Mouse (Mus musculus) monocyte, adult 2 months (primary cell): ENCODE data around the gene Eif4e3.
A peak's percentile ranks its signal among the peaks of the same experiment; 100 is the strongest.

Experiments
- DNase-seq, 2 experiments: peaks; one replicate each; pipeline ENCODE4 v3.0.0; 2022; ENCODE audit warnings: low spot score in 2 of 2, low read depth in 1 of 2

Gene Eif4e3

GRCm38 (mm10) chr6:99625306-99625705 is 41.3 kb downstream of the Eif4e3 start:
- no peak for DNase-seq

DNA sequence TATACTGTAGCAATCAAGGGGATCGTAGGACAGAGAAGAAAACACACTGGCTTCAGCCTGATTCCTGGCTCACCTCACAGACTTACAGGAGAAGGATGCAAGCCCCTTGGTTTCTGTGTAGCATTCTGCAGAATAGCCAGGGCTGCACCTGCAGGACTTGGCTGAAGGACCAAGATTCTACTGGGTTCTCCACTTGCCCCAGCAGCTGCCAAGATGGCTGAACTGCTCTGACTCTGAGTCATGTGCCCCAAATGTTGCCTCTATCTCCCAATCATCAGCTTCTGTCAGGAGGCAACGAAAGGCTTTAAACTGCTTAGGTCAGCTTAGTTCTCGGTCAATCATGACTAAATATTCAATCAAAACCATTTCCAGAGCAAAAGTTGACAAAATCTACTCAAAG is 42.0 kb downstream of the Eif4e3 start:
- no peak for DNase-seq

DNA sequence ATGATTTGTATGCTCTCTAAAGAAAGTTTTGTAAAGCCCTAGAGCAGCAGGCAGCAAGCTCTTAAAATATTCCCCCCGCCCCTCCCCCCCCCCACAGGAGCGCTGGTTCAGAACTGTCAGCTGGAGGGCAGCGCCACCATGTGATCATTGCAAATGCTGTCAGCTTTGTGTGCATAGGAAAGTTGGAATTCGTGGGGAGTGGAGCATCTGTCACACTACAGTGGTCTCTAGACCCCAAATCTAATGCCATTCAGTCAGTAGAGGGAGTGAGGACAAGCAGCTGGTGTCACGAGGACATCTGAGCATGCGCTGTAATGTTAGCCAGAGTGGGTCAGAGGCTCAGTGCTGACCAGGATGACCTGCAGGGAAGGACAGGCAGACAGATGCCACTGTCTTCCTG is 42.9 kb downstream of the Eif4e3 start:
- no peak for DNase-seq

DNA sequence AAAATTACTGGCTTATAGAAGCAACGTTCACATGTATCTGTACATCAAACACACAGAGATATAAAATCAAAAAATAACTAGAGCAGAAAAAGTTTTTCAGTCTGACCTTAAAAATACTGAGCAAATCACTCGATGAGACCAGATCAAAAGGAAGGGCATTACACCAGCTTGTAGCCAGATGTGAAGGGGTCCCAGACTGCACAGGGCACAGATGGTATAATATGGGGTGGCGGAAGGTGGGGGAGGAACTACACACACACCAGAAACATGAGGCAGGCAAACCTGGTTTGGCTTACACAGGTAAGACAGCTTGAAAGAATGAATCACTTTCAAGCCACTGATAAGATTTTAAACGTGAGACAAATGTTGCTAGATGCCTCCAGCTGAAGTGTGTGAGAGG is 45.4 kb downstream of the Eif4e3 start:
- DNase-seq: no peak

DNA sequence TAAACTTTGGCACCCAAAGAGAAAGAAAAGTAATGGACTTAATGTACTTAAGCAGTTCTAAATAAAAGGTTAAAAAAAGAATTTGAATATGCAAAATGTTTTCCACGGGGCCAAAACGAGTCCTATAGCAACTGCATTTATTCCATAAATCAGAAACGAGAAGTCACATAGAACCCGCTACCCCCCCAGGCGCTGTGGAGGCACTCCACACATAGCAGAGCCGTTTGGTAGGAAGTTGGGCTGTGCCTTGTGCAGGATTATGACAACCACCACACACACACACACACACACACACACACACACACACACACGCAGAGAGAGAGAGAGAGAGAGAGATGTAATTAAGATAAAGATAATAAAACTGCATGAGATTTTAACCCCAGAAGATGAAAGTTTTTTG is 46.1 kb downstream of the Eif4e3 start:
- DNase-seq: no peak

DNA sequence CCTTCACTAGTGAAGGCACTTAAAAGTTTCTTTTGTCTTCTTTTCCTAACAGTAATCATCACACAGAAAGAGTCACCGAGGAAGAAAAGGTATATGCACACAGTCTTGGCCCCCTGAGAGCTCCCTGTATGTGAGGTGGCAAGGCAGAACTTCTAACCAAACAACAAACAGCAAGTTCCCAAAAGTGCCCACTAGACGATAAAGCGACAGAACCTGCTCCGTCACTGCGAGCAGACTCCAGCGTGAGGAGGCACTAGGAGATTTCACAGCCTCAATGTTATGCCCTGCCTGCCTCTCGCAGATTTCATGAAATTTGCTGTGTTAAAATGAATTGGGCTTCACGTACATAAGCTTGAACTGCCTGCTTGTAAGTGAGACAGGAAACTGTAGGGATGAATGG is 46.6 kb downstream of the Eif4e3 start:
- DNase-seq: no peak

- DNase-seq: no peak
Measured at GRCm38 (mm10) chr6:99619466-99619865, 47.1 kb downstream of the Eif4e3 start.

GRCm38 (mm10) chr6:99617867-99618266 is 48.7 kb downstream of the Eif4e3 start:
- DNase-seq: no peak

DNA sequence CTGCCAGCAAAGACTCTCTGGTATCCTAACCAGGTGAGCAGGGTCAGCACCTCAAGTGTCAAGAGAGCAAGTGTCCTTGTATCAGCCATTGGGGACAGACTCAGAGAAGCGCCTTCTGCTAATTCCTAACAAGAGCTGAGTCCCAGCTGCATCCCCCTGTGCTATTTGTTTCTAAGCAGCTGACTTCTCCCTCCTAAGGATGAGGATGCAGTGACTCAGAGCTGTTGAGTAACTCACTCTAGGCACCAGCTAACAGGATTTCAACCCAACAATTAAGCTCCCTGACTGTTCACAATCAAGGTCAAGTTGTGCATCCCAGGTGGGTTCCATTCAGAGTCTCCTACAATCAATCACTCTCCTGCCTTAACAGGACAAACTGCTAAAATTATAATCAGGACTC is 49.2 kb downstream of the Eif4e3 start:
- DNase-seq: no peak

DNA sequence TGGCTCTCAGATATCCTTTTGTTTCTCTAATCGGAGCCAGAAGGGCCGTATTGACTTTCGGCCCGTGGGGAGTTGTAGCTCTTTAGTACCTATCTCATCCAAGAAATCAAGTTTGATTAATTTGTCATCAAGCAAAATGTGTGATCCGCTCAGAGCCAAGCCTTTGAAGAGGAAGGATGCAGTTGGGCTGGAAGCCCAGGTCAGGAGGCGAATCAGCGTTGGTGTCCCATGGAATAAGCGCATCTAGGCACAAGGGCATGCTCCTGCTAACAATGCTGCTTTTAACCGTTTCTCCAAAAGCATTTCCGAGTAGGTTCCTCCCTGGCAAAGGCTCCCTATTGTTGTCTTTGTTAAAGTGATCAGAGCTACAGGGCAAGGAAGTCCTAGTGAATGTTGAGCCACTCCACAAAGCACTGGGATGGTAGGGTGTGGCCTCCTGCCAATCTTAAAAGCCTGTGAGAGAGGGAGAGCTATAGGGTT is 51.3 kb downstream of the Eif4e3 start:
- DNase-seq: no peak

- DNase-seq: no peak
Measured at GRCm38 (mm10) chr6:99614566-99615271, 51.9 kb downstream of the Eif4e3 start.

DNA sequence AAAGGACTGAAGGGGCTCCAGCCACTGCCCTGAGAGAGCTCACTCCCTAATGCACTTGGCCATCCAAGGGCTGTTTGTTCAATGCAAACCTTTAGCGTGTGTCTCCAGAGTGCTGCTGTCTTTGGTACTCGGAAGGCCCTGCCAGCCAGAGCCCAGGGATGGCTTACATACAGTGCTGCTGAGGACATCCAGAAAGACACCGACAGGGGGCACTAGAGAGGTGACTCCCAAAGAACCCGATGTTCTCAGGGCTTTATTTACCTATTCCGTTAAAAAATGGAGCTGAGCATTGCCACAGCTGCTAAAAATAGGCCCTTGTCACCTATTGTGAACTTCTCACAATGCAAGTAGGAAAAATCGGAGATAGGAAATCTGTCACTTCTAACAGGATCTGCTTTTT is 54.7 kb downstream of the Eif4e3 start:
- no peak for DNase-seq

GRCm38 (mm10) chr6:99610454-99611427 is 55.8 kb downstream of the Eif4e3 start:
- peak in 1 of 2 experiments; percentile 3 for DNase-seq

GRCm38 (mm10) chr6:99606079-99606478 is 60.5 kb downstream of the Eif4e3 start:
- DNase-seq: no peak

DNA sequence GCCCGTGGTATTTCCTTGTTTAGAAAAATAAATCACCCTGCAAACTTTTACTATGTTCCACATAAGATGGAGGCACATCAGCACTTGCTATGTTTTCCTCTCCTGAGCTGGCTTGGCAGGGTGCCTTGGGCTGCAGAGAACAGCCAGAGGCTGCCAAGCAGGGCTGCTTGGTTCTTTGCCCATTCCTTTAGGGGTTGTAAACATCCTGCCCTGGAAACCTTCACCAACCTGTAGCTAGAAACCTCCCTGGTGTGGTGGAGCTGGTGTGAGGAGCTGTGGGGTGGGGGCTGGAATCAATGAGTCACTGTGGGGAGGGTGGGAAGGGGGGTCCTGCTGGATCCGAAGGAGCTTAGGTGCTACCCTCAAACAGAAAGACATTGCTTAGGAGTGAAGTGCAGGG is 61.8 kb downstream of the Eif4e3 start:
- no peak for DNase-seq

DNA sequence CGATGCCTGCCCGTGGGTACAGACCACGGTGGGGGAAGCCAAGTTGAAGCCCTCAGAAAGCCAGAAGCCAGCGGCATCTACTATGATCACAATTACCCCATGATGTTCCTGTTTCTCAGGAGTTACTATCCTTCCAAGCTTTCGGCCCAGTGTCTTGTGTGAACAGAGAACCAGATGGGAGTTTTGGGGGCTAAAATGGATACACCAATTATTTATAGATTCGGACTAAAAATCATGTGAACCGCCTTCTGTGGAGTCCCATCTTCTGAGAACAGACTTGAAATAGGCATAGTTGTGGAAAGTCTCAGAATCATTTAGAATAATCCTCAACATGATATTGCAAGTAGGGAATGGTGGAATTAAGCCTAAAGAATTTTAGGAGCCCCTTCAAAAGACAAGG is 64.1 kb downstream of the Eif4e3 start:
- no peak for DNase-seq

DNA sequence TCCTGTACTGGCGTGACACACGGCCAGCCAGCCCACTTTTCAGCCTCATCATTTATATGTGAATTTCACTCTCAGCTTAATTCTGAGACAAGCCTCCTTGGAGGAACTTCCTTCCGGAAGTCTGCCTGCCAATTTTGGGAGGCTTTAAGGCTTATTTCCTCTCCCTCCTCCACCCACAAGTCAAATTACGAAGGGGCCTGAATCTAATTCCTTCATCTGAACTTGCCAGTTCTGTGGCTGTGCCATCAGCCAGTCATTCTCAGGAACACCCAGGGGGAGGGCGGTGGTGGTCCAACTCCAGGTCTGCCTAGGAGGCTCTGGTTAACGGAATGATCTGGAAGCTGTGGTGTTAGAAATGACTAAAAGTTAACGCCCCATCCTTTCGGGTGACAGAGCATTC is 65.7 kb downstream of the Eif4e3 start:
- no peak for DNase-seq

DNA sequence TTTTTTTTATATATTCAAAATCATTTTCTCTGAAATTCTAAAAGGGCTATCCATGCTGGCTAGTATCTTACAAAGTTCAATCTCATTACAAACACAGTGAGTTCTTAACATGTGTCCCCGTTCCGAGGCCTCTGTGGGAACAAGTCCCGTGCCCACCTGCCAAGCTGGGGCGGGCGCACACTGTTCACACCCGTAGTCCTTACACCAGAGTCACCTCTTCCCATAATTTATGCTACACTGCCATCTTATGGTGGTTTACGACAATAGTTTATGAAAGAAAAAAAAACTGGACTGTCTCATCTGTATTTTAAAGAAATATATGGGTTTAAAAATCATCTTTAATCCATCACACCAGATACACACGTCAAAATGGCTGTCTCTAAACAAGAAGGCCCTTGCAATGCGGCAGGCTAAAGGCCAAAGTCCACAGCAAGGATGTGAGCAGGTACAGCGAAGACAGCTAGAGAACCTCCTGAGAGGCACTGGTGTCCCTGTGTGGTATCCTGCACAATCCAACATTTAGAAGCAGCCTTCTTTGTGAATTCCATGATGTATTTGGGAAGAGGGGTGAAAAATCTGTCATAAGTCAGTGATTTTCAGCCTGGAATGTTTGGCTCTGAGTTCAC is 66.3 kb downstream of the Eif4e3 start:
- DNase-seq: no peak

- DNase-seq: no peak
Measured at GRCm38 (mm10) chr6:99599651-99600050, 66.9 kb downstream of the Eif4e3 start.

- no peak for DNase-seq
Measured at GRCm38 (mm10) chr6:99599229-99599628, 67.3 kb downstream of the Eif4e3 start.

DNA sequence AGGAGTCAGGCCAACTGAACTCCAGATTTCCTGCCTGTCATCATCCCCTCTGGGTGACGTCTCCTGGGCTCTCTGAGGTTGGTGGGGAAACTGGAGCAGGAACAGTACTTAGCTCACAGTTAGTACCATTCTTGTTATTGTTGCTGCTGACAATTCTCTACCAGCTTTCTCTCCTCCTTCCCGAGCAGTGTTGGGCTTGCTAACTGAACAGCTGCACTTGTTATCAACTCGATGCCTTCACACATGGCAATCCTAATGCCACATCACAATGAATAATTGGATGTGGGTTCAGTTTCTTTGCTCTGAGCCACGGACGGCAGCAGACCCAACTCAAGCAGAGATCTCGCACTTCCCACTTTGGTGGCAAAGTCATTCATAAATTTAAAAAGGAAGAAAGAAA is 89.5 kb downstream of the Eif4e3 start:
- no peak for DNase-seq

GRCm38 (mm10) chr6:99575633-99576032 is 90.9 kb downstream of the Eif4e3 start:
- DNase-seq: no peak
